Mouse (Mus musculus) liver, embryonic 14.5 days (tissue): ENCODE data around the gene Selenoh. TPM values are rescaled to one million over a fixed set of nuclear protein-coding genes. Genes with fewer than 3 reads are reported as not detected.

Source experiments
- ATAC-seq: fragments of 200-750 bp; cut with Nextera tagmentation; 2 replicates; pipeline ENCODE4 v1.8.0; 2017; ENCODE audit warnings: moderate number of reproducible peaks, mild to moderate bottlenecking, moderate library complexity; ENCODE audit not compliant: insufficient read depth
- DNase-seq, 3 experiments: peaks; one replicate each; pipeline ENCODE4 v3.0.0-alpha.2; 2012 to 2013; ENCODE audit warnings: low read depth in 3 of 3, low spot score in 3 of 3
- H3K27ac ChIP-seq: fragments of 300-500 bp; sonication (generic); 2 replicates; pipeline ENCODE4 v1.5.1; 2014; ENCODE audit warnings: moderate library complexity, mild to moderate bottlenecking, control low read depth, inconsistent platforms
- H3K27me3 ChIP-seq: fragments of 300-500 bp; sonication (generic); 2 replicates; pipeline ENCODE4 v1.6.1; 2014; ENCODE audit warnings: mild to moderate bottlenecking, low read length, moderate library complexity; ENCODE audit not compliant: control insufficient read depth, insufficient read depth
- H3K36me3 ChIP-seq: fragments of 300-500 bp; sonication (generic); replicated peaks from 2 replicates; pipeline ENCODE4 v1.6.1; 2014; ENCODE audit warnings: low read depth; ENCODE audit not compliant: control insufficient read depth, insufficient read depth
- H3K4me1 ChIP-seq, 2 experiments: fragments of 200-500 bp in 1 of 2; fragments of 300-500 bp in 1 of 2; sonication (generic) in 1 of 2; replicated peaks; 2 replicates each; pipeline ENCODE4 v1.6.1; 2012 to 2014; ENCODE audit warnings: antibody characterized with exemption in 1 of 2, inconsistent platforms in 1 of 2, low read length in 1 of 2; ENCODE audit not compliant: control insufficient read depth in 2 of 2, insufficient read depth in 2 of 2
- H3K4me2 ChIP-seq: fragments of 300-500 bp; sonication (generic); 2 replicates; pipeline ENCODE4 v1.6.1; 2014; ENCODE audit warnings: low read depth, mild to moderate bottlenecking, control low read depth, moderate library complexity
- H3K4me3 ChIP-seq, 2 experiments: fragments of 200-500 bp in 1 of 2; fragments of 300-500 bp in 1 of 2; sonication (generic) in 1 of 2; 2 replicates each; pipeline ENCODE4 v1.5.1; 2012 to 2014; ENCODE audit warnings: low read depth in 2 of 2, low read length in 2 of 2, mild to moderate bottlenecking in 2 of 2, control low read depth in 1 of 2, inconsistent platforms in 1 of 2, moderate library complexity in 1 of 2; ENCODE audit not compliant: insufficient read depth in 1 of 2
- H3K9ac ChIP-seq: fragments of 300-500 bp; sonication (generic); replicated peaks from 2 replicates; pipeline ENCODE4 v1.6.1; 2014; ENCODE audit warnings: mild to moderate bottlenecking, control low read depth, moderate library complexity
- H3K9me3 ChIP-seq: fragments of 300-500 bp; sonication (generic); 2 replicates; pipeline ENCODE4 v1.6.1; 2016; ENCODE audit warnings: low read length, mixed read lengths; ENCODE audit not compliant: control insufficient read depth
- CTCF ChIP-seq: IDR thresholded peaks from 2 replicates; pipeline ENCODE4 v1.5.1; 2016; ENCODE audit warnings: antibody characterized with exemption, low read depth, control low read depth
- EP300 ChIP-seq: IDR thresholded peaks from 2 replicates; pipeline ENCODE4 v1.6.1; 2016; ENCODE audit warnings: antibody characterized with exemption, low read depth
- WGBS: fragments of 180-500 bp; shearing (Covaris S2); extraction: QIAGEN DNeasy Blood & Tissue Kit; methylation state at CpG from one replicate; pipeline ENCODE4 v1.1.7; 2014; ENCODE audit not compliant: insufficient replicate concordance; 5-methylcytosine and 5-hydroxymethylcytosine counted together
- polyA plus RNA-seq, 2 experiments: library from polyadenylated mRNA; depleted of rRNA in 1 of 2; stranded (reverse) in 1 of 2; unstranded in 1 of 2; fragments of >200 nt; fragmentation: Nextera tagmentation in 1 of 2; extraction: Ambion mirVana in 1 of 2; gene quantifications; 2 replicates each; pipeline versions ENCODE4 v1.2.1 to v1.2.3; 2012 to 2014

Selenoh gene
- polyA plus RNA-seq, 2 experiments = 97.8 to 115 TPM

DNA sequence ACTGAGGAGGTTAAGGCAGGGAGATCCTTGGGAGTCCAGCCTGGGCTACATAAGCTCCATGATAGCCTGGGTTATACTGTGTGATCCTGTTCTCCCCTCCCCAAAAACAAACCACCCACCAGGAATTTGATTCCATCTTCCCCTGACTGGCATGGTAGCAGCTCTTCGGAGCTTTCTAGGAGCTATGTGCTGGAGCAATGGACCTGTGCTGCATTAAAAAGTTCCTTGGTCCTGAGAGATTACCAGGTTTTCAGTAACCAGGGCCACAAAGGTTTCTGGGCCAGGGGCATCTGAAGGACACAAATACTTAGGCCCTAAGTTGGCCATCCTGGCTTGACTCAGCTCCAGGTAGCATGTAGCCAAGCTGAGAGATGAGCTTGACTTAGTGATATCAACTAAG is 38.6 kb downstream of the Selenoh start:
- H3K4me1 ChIP-seq = peaks cover 14 to 39% of the 10 kb centered on the region in 2 experiments

DNA sequence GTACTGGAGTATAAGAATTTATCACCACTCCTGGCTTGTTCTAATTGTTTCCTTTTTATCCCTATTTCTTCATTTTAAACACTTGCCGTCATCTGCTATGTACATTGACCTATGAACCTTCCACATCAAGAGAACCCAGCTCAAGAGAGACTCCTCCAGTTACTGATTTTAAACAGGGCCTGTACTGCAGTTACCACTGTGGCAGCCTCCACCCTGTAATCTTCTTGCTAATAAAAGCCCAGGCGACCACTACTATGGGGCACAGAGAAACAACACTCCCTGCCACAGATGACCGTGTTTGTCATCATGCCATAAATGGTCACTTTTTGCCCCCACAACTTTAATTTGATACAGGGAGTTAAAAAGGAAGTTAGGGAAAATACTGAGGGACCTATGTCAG is 43.5 kb downstream of the Selenoh start:
- Histone ChIP-seq H3K4me1 (peaks cover 3 to 24% of the 10 kb centered on the region in 2 experiments), H3K9ac (no peak overlapping the region), H3K9me3 (no peaks in the 10 kb centered on the region), H3K27me3 (no peaks in the 10 kb centered on the region), H3K27ac (no peak overlapping the region), H3K4me3 (no peak overlapping the region), H3K36me3 (no peaks in the 10 kb centered on the region; the same call in 1 of the 2 replicates), H3K4me2 (no peak overlapping the region)
- ATAC-seq (no peak), DNase-seq (no peak)
- WGBS = 65% methylated on average over 3 of the region's 3 CpGs
- TF ChIP-seq CTCF (no peak), EP300 (no peak)

More for the DNA sequence above, 38.6 kb downstream of the Selenoh start:
- Histone ChIP-seq H3K9me3 (no peaks in the 10 kb centered on the region), H3K27me3 (no peaks in the 10 kb centered on the region), H3K27ac (no peak overlapping the region), H3K4me3 (no peak overlapping the region), H3K9ac (no peak overlapping the region), H3K36me3 (no peaks in the 10 kb centered on the region), H3K4me2 (no peak overlapping the region)
- ATAC-seq (no peak), DNase-seq (no peak)
- TF ChIP-seq EP300 = no peak
- no peak for TF ChIP-seq CTCF
- 77% methylated on average over 1 of the region's 1 CpGs for WGBS

DNA sequence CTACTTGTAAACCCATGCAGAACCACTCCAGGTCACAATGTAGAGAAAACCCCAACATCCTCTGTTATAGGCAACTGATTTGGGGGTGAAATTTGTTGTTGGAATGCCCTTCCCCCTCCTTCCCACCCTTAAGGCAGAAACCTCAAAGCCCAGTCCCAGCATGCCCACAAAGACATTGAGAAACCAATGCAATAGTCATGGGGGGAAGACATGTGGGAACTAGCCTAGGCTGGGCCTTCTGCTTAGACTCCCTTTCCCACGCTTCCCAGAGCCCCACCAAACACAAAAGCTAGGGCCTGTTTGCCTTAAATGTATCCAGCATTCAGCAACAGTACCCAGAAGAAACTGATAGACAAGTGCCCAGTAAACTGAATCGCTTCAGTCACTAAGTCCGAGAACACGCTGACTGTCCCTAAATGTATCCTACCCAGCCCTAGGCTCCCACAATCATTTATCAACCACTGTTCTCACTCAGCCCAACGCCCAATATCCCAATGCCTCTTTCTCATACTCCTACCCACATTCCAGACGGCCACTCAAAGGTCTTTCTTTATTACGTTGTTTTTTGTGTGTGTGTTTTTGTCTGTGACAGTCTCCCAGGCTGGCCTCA is 44.1 kb downstream of the Selenoh start:
- H3K4me1 ChIP-seq = peaks cover 3 to 23% of the 10 kb centered on the region in 2 experiments
- no peak overlapping the region for H3K27ac ChIP-seq
- H3K4me2 ChIP-seq = no peak overlapping the region
- no peaks in the 10 kb centered on the region for H3K27me3 ChIP-seq
- no peaks in the 10 kb centered on the region; the same call in 1 of the 2 replicates for H3K36me3 ChIP-seq
- no peak overlapping the region for H3K4me3 ChIP-seq
- DNase-seq = no peak
- H3K9ac ChIP-seq = no peak overlapping the region
- 72% methylated on average over 7 of the region's 7 CpGs for WGBS
- TF ChIP-seq CTCF = no peak
- no peak for TF ChIP-seq EP300
- H3K9me3 ChIP-seq = no peaks in the 10 kb centered on the region
- no peak for ATAC-seq

DNA sequence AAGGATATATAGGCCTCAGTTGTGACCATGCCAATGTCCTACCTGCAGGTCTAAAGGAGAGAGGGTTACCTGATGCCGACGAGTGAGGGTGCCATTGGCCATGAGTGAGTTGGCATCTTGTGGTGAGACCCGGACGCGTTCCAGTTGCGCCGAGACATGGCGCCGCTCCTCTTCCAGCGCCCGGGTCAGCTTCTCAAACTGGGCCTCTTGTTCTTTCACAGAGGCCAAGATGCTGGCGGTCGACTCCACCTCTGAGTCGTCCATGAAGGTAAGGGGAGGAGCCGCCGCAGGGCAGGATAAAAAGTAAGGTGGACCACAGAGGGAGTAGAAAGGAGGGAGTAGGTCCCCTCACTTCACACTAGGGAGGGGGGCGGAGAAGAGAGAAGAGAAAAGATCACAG is 46.4 kb downstream of the Selenoh start:
- WGBS = 88% methylated on average over 17 of the region's 17 CpGs
- Histone ChIP-seq H3K9me3 (no peaks in the 10 kb centered on the region), H3K27me3 (no peaks in the 10 kb centered on the region), H3K36me3 (peaks cover 12% of the 10 kb centered on the region), H3K4me3 (no peak overlapping the region), H3K4me2 (no peak overlapping the region), H3K4me1 (peaks cover 3 to 23% of the 10 kb centered on the region in 2 experiments), H3K27ac (no peak overlapping the region), H3K9ac (no peak overlapping the region)
- DNase-seq = no peak
- ATAC-seq = no peak
- TF ChIP-seq CTCF (no peak), EP300 (no peak)

DNA sequence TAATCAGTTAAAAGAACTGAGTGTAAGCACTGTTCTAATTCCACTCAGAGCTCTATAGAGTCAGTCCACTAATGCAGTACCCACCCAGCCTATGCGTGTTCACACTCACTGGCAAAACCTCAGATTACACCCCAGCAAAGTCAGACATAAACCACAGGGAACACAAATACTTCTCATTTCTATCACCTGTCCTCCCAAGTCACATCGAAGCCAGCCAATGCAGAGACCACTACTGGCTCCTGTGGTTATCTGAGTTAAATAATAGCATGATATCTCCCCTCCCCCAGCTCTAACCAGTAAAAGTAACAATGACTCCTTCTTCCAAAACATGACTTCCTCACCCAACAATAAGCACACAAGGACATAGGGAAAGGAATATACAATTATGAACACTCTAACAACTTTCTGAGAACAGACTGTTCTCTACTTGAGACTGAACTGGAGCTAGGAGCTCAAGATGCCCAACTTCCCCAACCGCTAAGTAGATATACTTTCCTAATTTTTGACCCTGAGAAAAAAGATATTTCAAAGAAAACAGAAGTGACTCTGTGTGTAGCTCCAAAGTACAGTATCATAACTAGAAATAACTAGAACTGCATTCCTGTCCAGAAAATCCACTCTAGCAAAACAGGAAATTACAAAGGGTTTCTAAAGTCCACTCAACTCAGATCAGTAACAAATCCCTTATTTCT is 47.0 kb downstream of the Selenoh start:
- Histone ChIP-seq H3K27me3 (no peaks in the 10 kb centered on the region), H3K4me2 (no peak overlapping the region), H3K27ac (no peak overlapping the region), H3K36me3 (peaks cover 12% of the 10 kb centered on the region), H3K9ac (no peak overlapping the region), H3K9me3 (no peaks in the 10 kb centered on the region), H3K4me3 (no peak overlapping the region), H3K4me1 (peaks cover 3 to 26% of the 10 kb centered on the region in 2 experiments)
- 44% methylated on average over 3 of the region's 3 CpGs for WGBS
- no peak for DNase-seq
- TF ChIP-seq EP300 = no peak
- TF ChIP-seq CTCF = no peak
- no peak for ATAC-seq
